Mouse (Mus musculus): ENCODE data around the gene Blm.

- TF ChIP-seq CTCF (IDR thresholded peaks at IDR 0.05; ENCODE audit: extremely low read depth, insufficient read depth, low read length) (no peak), POLR2A (IDR thresholded peaks at IDR 0.05; ENCODE audit: extremely low read depth, insufficient read depth, low read length) (no peak)
Measured at GRCm38 (mm10) chr7:80410380-80410779, 124.5 kb downstream of the Blm start.
